Mouse (Mus musculus): ENCODE results near the gene Gm26897. TPM values are rescaled to one million over a fixed set of nuclear protein-coding genes. Genes with fewer than 3 reads are reported as not detected.

Gm26897 gene
- polyA plus RNA-seq, 1 experiment from 2014 or later, result not detected

DNA sequence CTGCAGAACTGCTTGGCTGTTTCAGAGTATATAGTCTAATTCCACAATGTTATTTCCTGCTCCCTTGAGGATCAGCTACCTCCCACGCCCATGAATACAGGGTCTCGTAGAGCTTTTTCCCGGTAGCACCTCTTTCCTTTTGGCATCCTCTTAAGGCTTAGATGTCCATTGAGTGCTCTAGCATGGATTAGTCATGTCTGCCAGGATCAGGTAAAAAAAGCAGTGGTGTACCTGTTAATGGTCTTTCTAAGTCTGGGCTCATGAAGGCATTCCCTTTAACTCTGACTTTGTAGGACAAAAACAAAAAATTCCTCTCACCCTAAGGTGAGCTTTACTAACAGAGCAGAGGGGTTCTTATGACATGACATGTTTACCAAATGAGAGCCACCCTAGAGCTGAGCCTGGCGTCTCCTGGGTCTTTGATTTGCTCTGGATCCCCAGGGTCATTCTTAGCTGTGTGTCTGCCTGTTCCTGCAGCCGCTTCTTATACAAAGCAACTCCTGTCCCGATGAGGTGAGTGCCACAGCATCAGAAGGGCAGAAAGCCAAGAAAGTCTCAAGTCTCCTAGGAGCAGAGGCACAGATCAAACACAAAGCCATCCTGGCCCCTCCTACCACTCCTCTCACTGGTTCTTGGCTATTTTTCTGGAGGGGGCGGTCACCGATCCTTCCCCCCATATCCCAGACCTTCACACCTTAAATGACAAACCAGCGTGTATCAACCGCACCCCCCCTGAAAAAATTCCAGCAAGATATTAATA, 27.2 kb downstream of the Gm26897 start:
- no peak for DNase-seq (ENCODE audit: low spot score)
- Histone ChIP-seq H3K27ac (replicated peaks; ENCODE audit: low read depth, low read length) (no peak overlapping the region), H3K27me3 (ENCODE audit: control insufficient read depth, insufficient read depth, low read length) (peaks cover 20% of the 10 kb centered on the region), H3K4me3 (ENCODE audit: low read depth, low read length) (no peak overlapping the region), H3K9ac (ENCODE audit: low read length) (no peak overlapping the region; the same call in 1 of the 2 replicates), H3K36me3 (ENCODE audit: control insufficient read depth, insufficient read depth, low read length) (no peaks in the 10 kb centered on the region), H3K9me3 (ENCODE audit: control insufficient read depth, low read length) (no peaks in the 10 kb centered on the region), H3K4me1 (ENCODE audit: control insufficient read depth, insufficient read depth, low read length) (peaks cover 4% of the 10 kb centered on the region; the same call in 1 of the 2 replicates), H3K4me2 (ENCODE audit: low read depth, severe bottlenecking) (no peak overlapping the region; the same call in 1 of the 2 replicates)
- 25% methylated on average over 10 of the region's 10 CpGs for WGBS
- no peak for ATAC-seq (ENCODE audit: insufficient number of reproducible peaks, low FRiP score, low TSS enrichment, low read depth)

- H3K9ac ChIP-seq (ENCODE audit: low read length), result no peak overlapping the region
- no peaks in the 10 kb centered on the region for H3K36me3 ChIP-seq (ENCODE audit: control insufficient read depth, insufficient read depth, low read length)
- peak overlapping the region; percentile 0; the same call in 1 of the 2 replicates for H3K4me2 ChIP-seq (ENCODE audit: low read depth, severe bottlenecking)
- H3K27ac ChIP-seq (replicated peaks; ENCODE audit: low read depth, low read length), result no peak overlapping the region
- H3K9me3 ChIP-seq (ENCODE audit: control insufficient read depth, low read length), result no peaks in the 10 kb centered on the region
- peaks cover 20% of the 10 kb centered on the region for H3K27me3 ChIP-seq (ENCODE audit: control insufficient read depth, insufficient read depth, low read length)
- no peak overlapping the region for H3K4me3 ChIP-seq (ENCODE audit: low read depth, low read length)
- 2% methylated on average over 12 of the region's 12 CpGs for WGBS
- ATAC-seq (ENCODE audit: insufficient number of reproducible peaks, low FRiP score, low TSS enrichment, low read depth) (no peak), DNase-seq (ENCODE audit: low spot score) (no peak)
- peaks cover 4% of the 10 kb centered on the region; the same call in 1 of the 2 replicates for H3K4me1 ChIP-seq (ENCODE audit: control insufficient read depth, insufficient read depth, low read length)
Observed at GRCm38 (mm10) chr5:111761574-111761973, 27.9 kb downstream of the Gm26897 start.

- Histone ChIP-seq H3K27ac (replicated peaks; ENCODE audit: low read depth, low read length) (no peak overlapping the region), H3K4me2 (ENCODE audit: low read depth, severe bottlenecking) (no peak overlapping the region), H3K27me3 (ENCODE audit: control insufficient read depth, insufficient read depth, low read length) (peaks cover 20% of the 10 kb centered on the region), H3K4me1 (ENCODE audit: control insufficient read depth, insufficient read depth, low read length) (peaks cover 4% of the 10 kb centered on the region; the same call in 1 of the 2 replicates), H3K9me3 (ENCODE audit: control insufficient read depth, low read length) (no peaks in the 10 kb centered on the region), H3K9ac (ENCODE audit: low read length) (no peak overlapping the region), H3K4me3 (ENCODE audit: low read depth, low read length) (no peak overlapping the region), H3K36me3 (ENCODE audit: control insufficient read depth, insufficient read depth, low read length) (no peaks in the 10 kb centered on the region)
- no peak for ATAC-seq (ENCODE audit: insufficient number of reproducible peaks, low FRiP score, low TSS enrichment, low read depth)
- WGBS, result 10% methylated on average over 17 of the region's 17 CpGs
- DNase-seq (ENCODE audit: low spot score), result peak; percentile 54
Observed at GRCm38 (mm10) chr5:111762085-111762484, 28.4 kb downstream of the Gm26897 start.

- 71% methylated on average over 15 of the region's 15 CpGs for WGBS
- Histone ChIP-seq H3K4me1 (ENCODE audit: control insufficient read depth, insufficient read depth, low read length) (peaks cover 17% of the 10 kb centered on the region), H3K9me3 (ENCODE audit: control insufficient read depth, low read length) (no peaks in the 10 kb centered on the region), H3K4me3 (ENCODE audit: low read depth, low read length) (no peak overlapping the region), H3K36me3 (ENCODE audit: control insufficient read depth, insufficient read depth, low read length) (no peaks in the 10 kb centered on the region), H3K9ac (ENCODE audit: low read length) (no peak overlapping the region), H3K27me3 (ENCODE audit: control insufficient read depth, insufficient read depth, low read length) (peaks cover 17% of the 10 kb centered on the region), H3K27ac (replicated peaks; ENCODE audit: low read depth, low read length) (no peak overlapping the region), H3K4me2 (ENCODE audit: low read depth, severe bottlenecking) (no peak overlapping the region)
- DNase-seq (ENCODE audit: low spot score) (no peak), ATAC-seq (ENCODE audit: insufficient number of reproducible peaks, low FRiP score, low TSS enrichment, low read depth) (no peak)
Observed at GRCm38 (mm10) chr5:111765671-111766290, 32.1 kb downstream of the Gm26897 start.

GRCm38 (mm10) chr5:111766696-111767095, 33.0 kb downstream of the Gm26897 start:
- Histone ChIP-seq H3K9me3 (ENCODE audit: control insufficient read depth, low read length) (no peaks in the 10 kb centered on the region), H3K4me1 (ENCODE audit: control insufficient read depth, insufficient read depth, low read length) (peaks cover 21% of the 10 kb centered on the region), H3K4me3 (ENCODE audit: low read depth, low read length) (no peak overlapping the region), H3K27me3 (ENCODE audit: control insufficient read depth, insufficient read depth, low read length) (peaks cover 14% of the 10 kb centered on the region), H3K4me2 (ENCODE audit: low read depth, severe bottlenecking) (no peak overlapping the region), H3K36me3 (ENCODE audit: control insufficient read depth, insufficient read depth, low read length) (no peaks in the 10 kb centered on the region), H3K27ac (replicated peaks; ENCODE audit: low read depth, low read length) (no peak overlapping the region), H3K9ac (ENCODE audit: low read length) (no peak overlapping the region)
- DNase-seq (ENCODE audit: low spot score) (no peak), ATAC-seq (ENCODE audit: insufficient number of reproducible peaks, low FRiP score, low TSS enrichment, low read depth) (no peak)
- 87% methylated on average over 4 of the region's 4 CpGs for WGBS

GRCm38 (mm10) chr5:111770266-111770665, 36.5 kb downstream of the Gm26897 start:
- DNase-seq (ENCODE audit: low spot score) (peak; percentile 89), ATAC-seq (ENCODE audit: insufficient number of reproducible peaks, low FRiP score, low TSS enrichment, low read depth) (peak; percentile 96)
- H3K4me3 ChIP-seq (ENCODE audit: low read depth, low read length), result no peak overlapping the region
- peaks cover 23% of the 10 kb centered on the region for H3K4me1 ChIP-seq (ENCODE audit: control insufficient read depth, insufficient read depth, low read length)
- WGBS, result 4% methylated on average over 15 of the region's 15 CpGs
- no peaks in the 10 kb centered on the region for H3K36me3 ChIP-seq (ENCODE audit: control insufficient read depth, insufficient read depth, low read length)
- peak overlapping the region; percentile 91 for H3K27ac ChIP-seq (replicated peaks; ENCODE audit: low read depth, low read length)
- H3K27me3 ChIP-seq (ENCODE audit: control insufficient read depth, insufficient read depth, low read length), result no peaks in the 10 kb centered on the region
- peak overlapping the region; percentile 25 for H3K4me2 ChIP-seq (ENCODE audit: low read depth, severe bottlenecking)
- H3K9me3 ChIP-seq (ENCODE audit: control insufficient read depth, low read length), result no peaks in the 10 kb centered on the region
- H3K9ac ChIP-seq (ENCODE audit: low read length), result no peak overlapping the region

DNA sequence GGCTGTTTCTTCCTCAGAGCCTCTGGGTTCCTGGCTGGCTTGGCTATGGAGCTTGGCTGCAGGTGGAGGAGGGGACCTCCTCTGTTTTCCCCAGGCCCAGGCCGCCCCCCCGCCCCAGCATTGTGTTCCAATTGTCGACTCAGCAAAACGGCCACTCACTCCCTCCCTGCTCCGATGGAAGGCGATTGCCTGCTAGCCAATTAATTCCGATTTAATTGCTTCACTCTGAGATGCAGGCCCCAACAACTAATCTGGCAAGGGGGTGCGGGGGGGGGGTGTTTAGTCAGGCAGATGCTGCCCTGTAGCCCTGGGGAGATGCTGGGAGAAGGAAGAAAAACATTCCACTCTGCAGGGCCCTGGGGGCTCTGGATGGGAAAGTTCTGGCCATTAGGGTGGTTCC, 38.4 kb downstream of the Gm26897 start:
- peaks cover 23% of the 10 kb centered on the region for H3K4me1 ChIP-seq (ENCODE audit: control insufficient read depth, insufficient read depth, low read length)
- ATAC-seq (ENCODE audit: insufficient number of reproducible peaks, low FRiP score, low TSS enrichment, low read depth), result no peak

GRCm38 (mm10) chr5:111772591-111773406, 39.1 kb downstream of the Gm26897 start:
- no peak for ATAC-seq (ENCODE audit: insufficient number of reproducible peaks, low FRiP score, low TSS enrichment, low read depth)
- Histone ChIP-seq H3K4me1 (ENCODE audit: control insufficient read depth, insufficient read depth, low read length) (peaks cover 20% of the 10 kb centered on the region), H3K27ac (replicated peaks; ENCODE audit: low read depth, low read length) (no peak overlapping the region), H3K4me3 (ENCODE audit: low read depth, low read length) (no peak overlapping the region), H3K27me3 (ENCODE audit: control insufficient read depth, insufficient read depth, low read length) (no peaks in the 10 kb centered on the region), H3K9ac (ENCODE audit: low read length) (no peak overlapping the region), H3K9me3 (ENCODE audit: control insufficient read depth, low read length) (no peaks in the 10 kb centered on the region), H3K36me3 (ENCODE audit: control insufficient read depth, insufficient read depth, low read length) (no peaks in the 10 kb centered on the region), H3K4me2 (ENCODE audit: low read depth, severe bottlenecking) (no peak overlapping the region)
- DNase-seq (ENCODE audit: low spot score), result no peak
- 50% methylated on average over 13 of the region's 13 CpGs for WGBS

More for the DNA sequence above, 38.4 kb downstream of the Gm26897 start:
- 30% methylated on average over 8 of the region's 8 CpGs for WGBS
- Histone ChIP-seq H3K27me3 (ENCODE audit: control insufficient read depth, insufficient read depth, low read length) (no peaks in the 10 kb centered on the region), H3K4me3 (ENCODE audit: low read depth, low read length) (no peak overlapping the region), H3K27ac (replicated peaks; ENCODE audit: low read depth, low read length) (no peak overlapping the region), H3K4me2 (ENCODE audit: low read depth, severe bottlenecking) (no peak overlapping the region), H3K9me3 (ENCODE audit: control insufficient read depth, low read length) (no peaks in the 10 kb centered on the region), H3K36me3 (ENCODE audit: control insufficient read depth, insufficient read depth, low read length) (no peaks in the 10 kb centered on the region), H3K9ac (ENCODE audit: low read length) (no peak overlapping the region)
- no peak for DNase-seq (ENCODE audit: low spot score)

All from limb, embryonic 11.5 days (tissue).